Mouse (Mus musculus): ENCODE data around the gene Phlda1. TPM values are rescaled to one million over a fixed set of nuclear protein-coding genes. Genes with fewer than 3 reads are reported as not detected.

Phlda1 gene
- total RNA-seq, 2 experiments from 2014 or later, result 16.9 to 20.8 TPM

DNA sequence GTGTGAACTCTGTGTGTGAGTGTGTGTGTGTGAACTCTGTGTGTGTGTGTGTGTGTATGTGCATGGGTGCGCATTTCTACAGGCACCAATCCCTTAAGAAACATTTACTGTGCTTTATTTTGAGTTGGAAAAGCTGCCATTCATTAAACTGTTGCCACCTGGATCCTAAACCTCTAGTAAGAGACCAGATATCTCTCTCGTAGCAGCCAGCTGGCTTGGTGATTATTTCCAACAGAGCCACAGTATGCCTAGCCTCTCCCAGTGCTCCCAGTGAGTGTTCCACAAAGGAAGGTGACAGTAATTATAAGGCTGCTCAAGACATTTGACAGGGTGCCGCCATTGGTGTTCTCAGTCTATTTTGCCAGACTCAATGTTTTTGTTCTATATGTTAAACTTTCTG, 14.5 kb downstream of the Phlda1 start:
- DNase-seq, result no peak
- intact Hi-C loops (cut with DNase I), result loop anchor here (2.0 kb wide), 1 partner anchor 54 kb away; no protein-coding TSS in a partner anchor

DNA sequence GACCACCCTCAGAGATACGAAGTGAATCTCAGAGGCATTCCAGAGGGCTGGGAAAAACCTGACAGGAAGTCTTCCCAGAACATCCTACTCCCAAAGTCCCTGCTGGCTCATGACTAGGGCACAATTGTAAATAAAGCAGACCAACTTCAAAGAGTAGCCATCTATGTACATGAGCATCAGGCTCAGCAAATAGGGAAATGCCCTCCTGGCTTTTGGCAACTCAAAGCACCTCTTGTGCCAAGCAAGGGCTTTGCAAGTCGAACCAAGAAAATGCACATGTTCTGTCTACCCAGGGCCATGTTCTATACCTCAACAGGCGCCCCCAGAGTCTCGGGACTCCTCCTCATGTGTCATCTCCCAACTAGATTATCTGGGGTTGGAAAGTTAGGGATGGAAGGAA, 15.6 kb downstream of the Phlda1 start:
- intact Hi-C loops (cut with DNase I), result loop anchor here (2.0 kb wide), 1 partner anchor 53 kb away; no protein-coding TSS in a partner anchor
- no peak for DNase-seq

GRCm38 (mm10) chr10:111522230-111522629, 16.1 kb downstream of the Phlda1 start:
- no peak for DNase-seq
- intact Hi-C loops (cut with DNase I), result no loop called here

GRCm38 (mm10) chr10:111523894-111524293, 17.8 kb downstream of the Phlda1 start:
- intact Hi-C loops (cut with DNase I), result no loop called here
- DNase-seq, result no peak

DNA sequence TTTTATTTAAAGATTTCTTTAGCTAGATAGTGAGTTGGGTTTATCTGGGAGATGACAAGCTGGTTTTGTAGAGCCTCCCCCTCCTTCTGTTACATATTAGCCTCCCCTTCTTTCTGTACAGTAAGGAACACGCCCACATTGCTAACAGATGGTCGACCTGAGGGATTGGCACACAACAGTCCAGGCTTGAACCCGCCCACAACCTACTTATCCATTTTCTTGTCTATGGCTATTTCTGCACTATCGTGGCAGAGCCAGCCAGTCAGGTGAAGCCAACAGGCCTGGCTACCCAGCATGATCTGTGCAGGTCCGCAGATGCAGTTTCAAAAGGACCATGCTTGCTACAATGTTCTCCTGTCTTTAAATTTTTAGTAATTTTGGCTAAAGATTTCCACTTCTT, 21.0 kb downstream of the Phlda1 start:
- intact Hi-C loops (cut with DNase I), result no loop called here
- DNase-seq, result no peak

GRCm38 (mm10) chr10:111527613-111528012, 21.5 kb downstream of the Phlda1 start:
- intact Hi-C loops (cut with DNase I), result no loop called here
- DNase-seq, result no peak

DNA sequence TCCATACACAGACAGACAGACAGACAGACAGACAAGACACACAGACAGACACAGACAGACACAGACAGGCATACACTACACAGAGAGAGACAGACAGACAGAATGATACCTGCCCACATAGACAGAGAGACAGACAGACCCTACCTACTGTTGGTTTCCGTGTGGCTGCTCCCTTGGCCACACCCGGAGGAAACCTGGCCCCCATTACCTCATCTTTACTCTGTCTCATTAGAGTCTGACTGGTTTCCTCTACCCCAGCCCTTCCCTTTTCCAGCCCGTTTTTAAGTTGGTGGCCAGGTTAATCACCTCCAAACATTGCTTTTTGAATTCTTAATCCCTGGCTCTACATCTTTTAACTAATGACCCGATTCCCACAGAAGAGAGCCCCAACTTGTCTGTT, 22.2 kb downstream of the Phlda1 start:
- DNase-seq, result no peak
- intact Hi-C loops (cut with DNase I), result no loop called here

DNA sequence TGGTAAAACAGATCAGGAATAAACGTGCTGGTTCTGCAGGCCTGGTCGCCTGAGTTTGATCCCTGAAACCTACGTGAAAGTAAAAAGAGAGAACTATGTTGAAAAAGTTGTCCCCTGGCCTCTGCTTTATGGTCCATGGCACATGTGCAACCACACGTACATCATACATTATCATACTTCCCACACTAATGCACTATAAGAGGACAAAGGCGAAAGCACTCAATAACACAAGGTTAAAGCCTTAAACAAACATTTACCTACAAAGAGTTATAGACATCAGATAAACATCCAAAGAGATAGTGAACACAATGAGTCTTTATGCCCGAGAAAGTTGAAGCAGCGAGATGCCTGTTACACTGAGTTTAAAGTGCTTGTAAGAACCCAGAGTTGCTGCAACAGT, 24.3 kb downstream of the Phlda1 start:
- intact Hi-C loops (cut with DNase I), result no loop called here
- DNase-seq, result no peak

DNA sequence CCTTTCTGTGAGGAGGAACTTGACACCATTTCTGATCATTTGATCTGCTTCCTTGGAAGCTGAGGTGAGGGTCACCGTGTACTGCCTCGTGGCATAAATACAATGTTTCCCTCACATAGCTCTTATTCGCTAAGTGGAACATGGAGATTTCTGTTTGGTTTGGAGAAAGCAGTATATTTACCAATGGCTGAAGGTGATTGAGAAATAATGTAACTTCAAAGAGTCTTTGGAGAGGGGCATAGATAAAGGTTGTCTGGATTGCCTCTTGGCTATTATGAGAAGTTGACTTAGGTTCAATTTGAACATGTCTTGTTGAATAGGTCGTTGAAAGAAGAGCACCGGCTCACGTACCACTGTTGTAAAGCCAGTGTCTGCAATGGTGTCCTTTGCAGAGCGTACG, 28.6 kb downstream of the Phlda1 start:
- no peak for DNase-seq
- intact Hi-C loops (cut with DNase I), result no loop called here

DNA sequence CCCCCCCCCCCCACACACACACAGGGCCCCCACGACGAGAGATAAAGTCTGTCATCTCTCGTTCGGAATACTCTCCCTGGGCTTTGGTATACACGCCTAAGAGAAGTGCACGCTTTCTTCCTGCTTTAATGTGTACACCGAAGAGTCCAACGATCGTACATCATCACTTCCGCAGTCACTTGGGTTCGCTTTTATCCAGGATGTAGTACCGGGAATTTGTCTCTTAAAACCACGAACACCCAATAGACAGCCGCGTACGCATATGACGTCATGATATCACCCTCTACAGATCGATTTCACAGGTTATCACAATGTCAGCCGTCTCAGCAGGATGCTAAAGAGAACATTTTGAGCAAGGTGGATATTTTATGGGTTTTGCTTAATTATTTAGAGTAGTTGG, 31.3 kb downstream of the Phlda1 start:
- intact Hi-C loops (cut with DNase I), result no loop called here

GRCm38 (mm10) chr10:111539724-111540324, 33.7 kb downstream of the Phlda1 start:
- DNase-seq, result peak; percentile 45 to 55
- intact Hi-C loops (cut with DNase I), result loop anchor here (5.0 kb wide), 1 partner anchor 33 kb away; the partner anchor contains the start of gene Phlda1

More for the DNA sequence above, 31.3 kb downstream of the Phlda1 start:
- DNase-seq, result no peak

DNA sequence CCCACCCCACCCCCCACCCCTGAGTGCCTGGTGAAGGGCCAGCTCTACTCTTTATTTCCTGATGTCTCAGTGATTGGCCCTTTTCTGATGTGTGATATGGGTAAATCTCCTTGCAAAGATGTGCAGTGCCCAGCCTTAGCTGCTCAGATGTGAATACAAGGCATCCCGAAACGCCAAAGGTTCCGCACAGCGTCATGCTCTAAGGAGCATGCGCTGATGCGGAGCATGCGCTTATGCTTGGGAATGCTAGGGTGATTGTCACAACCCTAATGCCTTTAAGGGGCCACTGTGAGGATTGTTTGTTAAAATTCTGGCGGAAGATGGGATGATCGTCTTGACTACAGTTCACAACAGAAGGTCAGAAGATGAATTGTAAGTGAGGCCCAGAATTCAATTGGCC, 34.6 kb downstream of the Phlda1 start:
- no peak for DNase-seq
- intact Hi-C loops (cut with DNase I), result loop anchor here (5.0 kb wide), 1 partner anchor 33 kb away; the partner anchor contains the start of gene Phlda1

GRCm38 (mm10) chr10:111543106-111543505, 37.0 kb downstream of the Phlda1 start:
- intact Hi-C loops (cut with DNase I), result loop anchor here (5.0 kb wide), 1 partner anchor 36 kb away; the partner anchor contains the start of gene Phlda1
- no peak for DNase-seq

GRCm38 (mm10) chr10:111543781-111544260, 37.7 kb downstream of the Phlda1 start:
- intact Hi-C loops (cut with DNase I), result loop anchor here (5.0 kb wide), 1 partner anchor 37 kb away; the partner anchor contains the start of gene Phlda1
- peak; percentile 57 to 62 for DNase-seq

DNA sequence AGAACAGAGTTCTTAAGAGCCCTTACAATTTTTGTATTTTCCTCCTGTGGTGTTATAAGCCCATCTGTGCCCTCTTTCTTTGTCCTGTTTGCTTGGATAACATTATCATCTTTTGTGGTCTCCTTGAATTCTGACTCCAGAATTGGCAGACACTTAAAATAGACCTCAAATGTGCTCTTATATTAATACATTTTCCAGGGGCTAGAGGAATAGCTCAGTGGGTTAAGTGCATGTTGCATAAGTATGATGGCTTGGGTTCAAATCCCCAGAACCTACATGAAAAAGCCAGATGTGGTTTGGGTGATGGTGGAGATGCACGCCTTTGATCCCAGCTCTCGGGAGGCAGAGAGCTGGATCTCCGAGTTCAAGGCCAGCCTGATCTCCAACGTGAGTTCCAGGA, 38.2 kb downstream of the Phlda1 start:
- intact Hi-C loops (cut with DNase I), result loop anchor here (5.0 kb wide), 1 partner anchor 37 kb away; the partner anchor contains the start of gene Phlda1
- no peak for DNase-seq

GRCm38 (mm10) chr10:111545648-111546047, 39.6 kb downstream of the Phlda1 start:
- DNase-seq, result no peak
- intact Hi-C loops (cut with DNase I), result loop anchor here (5.0 kb wide), 2 partner anchors 37 to 52 kb away; no protein-coding TSS in a partner anchor

- intact Hi-C loops (cut with DNase I), result loop anchor here (5.0 kb wide), 2 partner anchors 34 to 49 kb away; no protein-coding TSS in a partner anchor
- DNase-seq, result peak; percentile 50 to 74
Observed at GRCm38 (mm10) chr10:111547881-111548372, 41.8 kb downstream of the Phlda1 start.

DNA sequence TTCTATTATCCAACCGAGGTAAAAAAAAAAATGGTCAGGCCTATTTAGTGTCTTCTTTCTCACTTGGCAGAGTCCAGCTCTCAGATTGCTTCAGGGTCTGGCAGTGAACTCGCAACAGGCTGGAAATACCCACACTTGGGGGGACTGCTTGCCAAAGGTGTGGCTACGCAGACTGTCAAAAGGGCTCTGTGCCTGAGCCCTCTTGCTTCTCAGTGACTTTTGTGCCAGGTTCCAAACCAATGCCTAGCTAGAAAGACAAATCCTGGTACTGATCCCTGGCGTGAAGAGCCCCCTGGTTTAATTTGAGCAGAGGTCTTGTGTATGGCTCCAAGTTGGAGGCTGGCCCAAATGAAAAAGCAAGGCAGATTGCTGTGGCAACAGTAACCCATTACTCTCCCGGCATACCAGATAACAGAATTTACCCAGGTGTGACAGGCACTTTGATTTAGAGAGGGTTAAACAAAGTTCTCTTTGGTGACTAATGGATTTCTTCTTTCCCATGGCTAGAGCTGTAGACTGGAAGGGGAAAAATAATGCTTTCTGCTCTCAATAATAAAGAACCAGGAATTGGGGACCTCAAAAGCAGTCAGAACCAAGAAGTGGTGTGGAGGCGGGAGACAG, 44.1 kb downstream of the Phlda1 start:
- intact Hi-C loops (cut with DNase I), result no loop called here

GRCm38 (mm10) chr10:111553695-111554094, 47.6 kb downstream of the Phlda1 start:
- intact Hi-C loops (cut with DNase I), result no loop called here

More for the DNA sequence above, 44.1 kb downstream of the Phlda1 start:
- peak; percentile 38 to 55 for DNase-seq

DNA sequence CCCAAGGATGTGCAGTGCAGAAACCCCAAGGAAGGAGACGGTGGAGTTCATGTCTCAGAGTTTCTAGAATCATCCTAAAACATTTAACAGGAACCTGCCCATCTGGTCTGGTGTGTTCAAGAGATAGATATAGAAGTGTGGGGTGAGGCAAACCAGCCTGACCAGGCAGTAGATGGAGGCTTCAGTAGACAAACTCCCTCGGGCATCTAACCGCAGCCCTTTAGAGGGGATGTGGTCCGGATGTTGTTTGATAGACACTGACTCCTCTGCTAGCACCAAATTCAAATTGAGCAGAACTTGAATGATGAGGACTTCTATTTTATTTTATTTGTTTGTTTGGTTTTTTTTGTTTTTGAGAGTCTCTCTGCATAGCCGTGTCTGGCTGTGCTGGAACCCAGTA, 48.6 kb downstream of the Phlda1 start:
- intact Hi-C loops (cut with DNase I), result no loop called here
- DNase-seq, result no peak

More at GRCm38 (mm10) chr10:111553695-111554094, 47.6 kb downstream of the Phlda1 start:
- no peak for DNase-seq

DNA sequence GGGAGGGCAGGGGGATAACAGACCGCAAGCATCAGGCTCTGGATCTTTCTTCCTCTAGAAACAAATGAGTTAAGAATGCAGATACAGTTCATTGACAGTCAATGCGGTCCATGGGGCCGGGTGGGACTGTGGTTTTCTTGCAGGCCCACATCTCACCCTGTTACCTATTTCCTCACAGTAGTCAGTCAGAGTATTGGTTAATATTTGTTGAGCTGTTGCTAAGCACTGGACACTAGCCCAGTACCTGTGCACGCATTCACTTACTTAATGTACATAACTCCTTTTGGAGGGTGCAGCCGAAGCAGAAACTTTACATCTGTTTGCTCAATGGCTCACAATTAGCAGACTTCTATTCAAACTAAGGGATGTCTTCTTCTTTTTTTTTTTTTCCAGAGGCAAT, 52.1 kb downstream of the Phlda1 start:
- no peak for DNase-seq
- intact Hi-C loops (cut with DNase I), result no loop called here
